In the genomic region with DNA sequence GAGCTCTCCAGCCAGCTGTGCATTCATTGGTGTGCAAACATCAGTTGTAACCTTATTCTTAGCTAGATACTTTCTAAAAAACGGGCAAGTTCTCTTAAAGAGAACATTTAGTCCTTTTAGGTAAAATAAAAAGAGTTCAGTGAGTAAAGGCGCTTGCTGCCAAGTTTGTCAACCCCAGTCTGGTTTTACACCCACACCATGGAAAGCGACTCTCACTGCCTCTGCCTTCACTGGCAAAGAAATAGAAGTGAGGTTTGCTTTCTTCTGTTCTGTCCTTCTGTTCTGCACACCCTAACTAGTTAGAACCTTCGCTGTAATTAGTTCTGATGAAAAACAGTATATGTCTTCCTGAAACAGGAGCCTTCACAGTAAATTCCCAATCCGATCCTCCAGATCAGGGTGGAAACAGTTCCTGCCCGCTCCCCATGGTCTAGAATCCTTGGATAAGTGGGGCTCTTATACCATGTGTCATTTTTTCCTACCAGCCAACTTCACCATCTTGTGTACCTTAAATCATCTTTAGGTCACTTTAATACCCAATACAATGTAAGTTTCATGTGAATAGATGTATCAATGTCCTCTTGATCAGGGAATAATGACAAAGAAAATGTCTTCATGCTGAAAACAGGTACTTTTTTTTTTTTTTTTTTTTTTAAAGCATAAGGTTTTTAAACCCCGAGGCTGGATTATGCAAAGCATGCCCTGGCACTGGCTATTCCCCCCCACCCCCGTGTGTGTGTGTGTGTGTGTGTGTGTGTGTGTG, we compare ENCODE assay signal across 9 mouse cellular contexts. TPM values are rescaled to one million over a fixed set of nuclear protein-coding genes. Genes with fewer than 3 reads are reported as not detected.
A peak's percentile ranks its signal among the peaks of the same experiment; 100 is the strongest.
DNase-seq lines count a peak whose midpoint lies in the region; ATAC-seq and TF ChIP-seq lines count a peak whose summit lies in the region.
"Had no signal": no experiment of that assay in that cellular context is flagged by ENCODE, and none has a peak within 500 bp of the region (broad histone marks: within the 10 kb centered on the region; RNA-seq: fewer than 3 reads in every experiment).

No protein-coding gene starts in this region.

- no peak for ATAC-seq in liver, embryonic 11.5 days (replicated peaks; ENCODE audit: low FRiP score)
- no peak for ATAC-seq in embryonic facial prominence, embryonic 15.5 days (ENCODE audit: insufficient number of reproducible peaks, low FRiP score, low TSS enrichment, low read depth)

- H3K4me1 ChIP-seq in liver, embryonic 11.5 days (replicated peaks; ENCODE audit: control insufficient read depth, insufficient read depth, low read length) = peaks cover 52% of the 10 kb centered on the region
- peaks cover 46% of the 10 kb centered on the region for H3K4me1 ChIP-seq in embryonic facial prominence, embryonic 15.5 days

- peak overlapping the region; percentile 26; the same call in 1 of the 2 replicates for H3K27ac ChIP-seq in liver, embryonic 11.5 days (ENCODE audit: low read depth, low read length)
- H3K27ac ChIP-seq in embryonic facial prominence, embryonic 15.5 days (replicated peaks) = peak overlapping the region; percentile 78

- no peak overlapping the region for H3K9ac ChIP-seq in liver, embryonic 11.5 days (ENCODE audit: low read depth, low read length)
- no peak overlapping the region for H3K9ac ChIP-seq in embryonic facial prominence, embryonic 15.5 days

- H3ac ChIP-seq in myocyte (ENCODE audit: control insufficient read depth, insufficient read length) = no peak overlapping the region

- peak; percentile 39 to 70 for DNase-seq in frontal cortex, postnatal 36 days (ENCODE audit: low spot score in 2 of 2)
- DNase-seq in frontal cortex, postnatal 25 days (ENCODE audit: low spot score in 2 of 2) = no peak
- DNase-seq in liver, embryonic 11.5 days (ENCODE audit: low spot score) = no peak
- DNase-seq in liver = no peak
- DNase-seq in cerebellum, adult 9-11 months = no peak
- DNase-seq in thymus, postnatal 10 days (ENCODE audit: low spot score in 2 of 2) = no peak
- DNase-seq: gastrocnemius, postnatal 14 days had no signal

- H3K4me3 ChIP-seq in liver, embryonic 11.5 days (ENCODE audit: low read depth, low read length) = no peak overlapping the region
- no peak overlapping the region; the same call in 1 of the 2 replicates for H3K4me3 ChIP-seq in embryonic facial prominence, embryonic 15.5 days (replicated peaks)
- peak overlapping the region; percentile 55 for H3K4me3 ChIP-seq in myocyte

- H3K79me2 ChIP-seq in myocyte (ENCODE audit: control insufficient read depth, insufficient read depth) = peaks cover 18% of the 10 kb centered on the region

- no peak for TF ChIP-seq POLR2A in myocyte (IDR thresholded peaks at IDR 0.05; ENCODE audit: insufficient read length, low read depth)

- peak overlapping the region; percentile 55; the same call in 1 of the 2 replicates for H3K4me2 ChIP-seq in liver, embryonic 11.5 days
- peak overlapping the region; percentile 59 for H3K4me2 ChIP-seq in embryonic facial prominence, embryonic 15.5 days (replicated peaks)
- peak overlapping the region; percentile 86 for H3K4me2 ChIP-seq in myocyte (ENCODE audit: low read depth)

- H3K27me3 ChIP-seq in liver, embryonic 11.5 days (replicated peaks; ENCODE audit: control insufficient read depth, insufficient read depth, low read length) = no peaks in the 10 kb centered on the region
- H3K27me3 ChIP-seq in embryonic facial prominence, embryonic 15.5 days = no peaks in the 10 kb centered on the region
- no peaks in the 10 kb centered on the region for H3K27me3 ChIP-seq in myocyte (ENCODE audit: control insufficient read depth, insufficient read depth, insufficient read length)

- WGBS in liver, embryonic 11.5 days = 70% methylated on average over 8 of the region's 8 CpGs
- WGBS in embryonic facial prominence, embryonic 15.5 days = 41% methylated on average over 8 of the region's 8 CpGs

- H3K36me3 ChIP-seq in liver, embryonic 11.5 days (ENCODE audit: control insufficient read depth, insufficient read depth, low read length) = peaks cover 11% of the 10 kb centered on the region
- H3K36me3 ChIP-seq in embryonic facial prominence, embryonic 15.5 days = peaks cover 16% of the 10 kb centered on the region
- H3K36me3 ChIP-seq in myocyte (ENCODE audit: control insufficient read depth, insufficient read depth) = no peaks in the 10 kb centered on the region

- no peaks in the 10 kb centered on the region for H3K9me3 ChIP-seq in liver, embryonic 11.5 days (ENCODE audit: control insufficient read depth, low read length)
- no peaks in the 10 kb centered on the region for H3K9me3 ChIP-seq in embryonic facial prominence, embryonic 15.5 days (replicated peaks)

TF ChIP-seq in myocyte, 11 proteins besides CTCF, POLR2A, EP300 and RAD21:
- TF ChIP-seq MYOG (IDR thresholded peaks at IDR 0.05; ENCODE audit: control insufficient read depth in 1 of 3, insufficient read depth in 1 of 3, insufficient read length in 2 of 3, low read depth in 2 of 3) = no peak
- TF ChIP-seq USF1 (IDR thresholded peaks at IDR 0.05; ENCODE audit: low read depth) = no peak
- no peak for TF ChIP-seq MYOD1 (IDR thresholded peaks at IDR 0.05; ENCODE audit: control insufficient read depth in 1 of 3, insufficient read length in 2 of 3, low read depth in 2 of 3)
- TF ChIP-seq E2F4 (IDR thresholded peaks at IDR 0.05; ENCODE audit: insufficient read depth) = no peak
- TF ChIP-seq REST (IDR thresholded peaks at IDR 0.05; ENCODE audit: insufficient read depth, insufficient read length) = no peak
- no peak for TF ChIP-seq POLR2AphosphoS2 (IDR thresholded peaks at IDR 0.05; ENCODE audit: insufficient read length, low read depth)
- no peak for TF ChIP-seq SRF (IDR thresholded peaks at IDR 0.05; ENCODE audit: control insufficient read depth, insufficient read length, low read depth)
- no peak for TF ChIP-seq MAX (IDR thresholded peaks at IDR 0.05; ENCODE audit: low read depth)
- no peak for TF ChIP-seq CEBPB (IDR thresholded peaks at IDR 0.05; ENCODE audit: insufficient read depth, poor library complexity, severe bottlenecking)
- no peak for TF ChIP-seq TCF3 (IDR thresholded peaks at IDR 0.05; ENCODE audit: insufficient read length, low read depth)
- no peak for TF ChIP-seq TCF12 (IDR thresholded peaks at IDR 0.05; ENCODE audit: insufficient read depth, poor library complexity, severe bottlenecking)

RNA-seq across cellular contexts. Expression of a gene that starts 1.1 kb away (rescaled TPM):
- 78.6 and 80.2 TPM in 2 replicates for polyA plus RNA-seq in liver, embryonic 11.5 days (2014; fragmentation: Nextera tagmentation; extraction: Ambion mirVana)
- 33.3 and 39.6 TPM in 2 replicates for polyA plus RNA-seq in embryonic facial prominence, embryonic 15.5 days (2015; fragmentation: Nextera tagmentation; extraction: Ambion mirVana)
- 120 TPM for polyA plus RNA-seq in myocyte (2012; fragmentation: generic; extraction: Trizol)

RNA-seq across cellular contexts. Expression of a gene that starts 19.9 kb away (rescaled TPM):
- polyA plus RNA-seq in liver, embryonic 11.5 days (2014; fragmentation: Nextera tagmentation; extraction: Ambion mirVana) = 5.0 and 6.8 TPM in 2 replicates
- polyA plus RNA-seq in embryonic facial prominence, embryonic 15.5 days (2015; fragmentation: Nextera tagmentation; extraction: Ambion mirVana) = 15.7 and 17.0 TPM in 2 replicates
- polyA plus RNA-seq in myocyte (2012; fragmentation: generic; extraction: Trizol) = 15.2 TPM

RNA-seq across cellular contexts. Expression of a gene that starts 33.3 kb away (rescaled TPM):
- polyA plus RNA-seq in liver, embryonic 11.5 days (2014; fragmentation: Nextera tagmentation; extraction: Ambion mirVana) = 0.16 TPM in 1 of 2 replicates, not detected in the other
- 0.09 and 0.16 TPM in 2 replicates for polyA plus RNA-seq in embryonic facial prominence, embryonic 15.5 days (2015; fragmentation: Nextera tagmentation; extraction: Ambion mirVana)
- not detected for polyA plus RNA-seq in myocyte (2012; fragmentation: generic; extraction: Trizol)

Comparison
In these comparisons a context has a peak if more than half of its experiments do, and no peak if none do; other contexts are left out.
1. DNase-seq: peak in frontal cortex, postnatal 36 days (2 of 2); none in frontal cortex, postnatal 25 days (0 of 2), liver, embryonic 11.5 days (single experiment), liver (single experiment), cerebellum, adult 9-11 months (single experiment) and thymus, postnatal 10 days (0 of 2).
2. Peak in every context shown above with its lines, with median percentiles within 50 percentile points of each other: H3K4me2 ChIP-seq.